Mouse (Mus musculus): ENCODE data around the gene Arrdc3. TPM values are rescaled to one million over a fixed set of nuclear protein-coding genes. Genes with fewer than 3 reads are reported as not detected.

Arrdc3 gene
- polyA plus RNA-seq, 1 experiment: 24.9 TPM

DNA sequence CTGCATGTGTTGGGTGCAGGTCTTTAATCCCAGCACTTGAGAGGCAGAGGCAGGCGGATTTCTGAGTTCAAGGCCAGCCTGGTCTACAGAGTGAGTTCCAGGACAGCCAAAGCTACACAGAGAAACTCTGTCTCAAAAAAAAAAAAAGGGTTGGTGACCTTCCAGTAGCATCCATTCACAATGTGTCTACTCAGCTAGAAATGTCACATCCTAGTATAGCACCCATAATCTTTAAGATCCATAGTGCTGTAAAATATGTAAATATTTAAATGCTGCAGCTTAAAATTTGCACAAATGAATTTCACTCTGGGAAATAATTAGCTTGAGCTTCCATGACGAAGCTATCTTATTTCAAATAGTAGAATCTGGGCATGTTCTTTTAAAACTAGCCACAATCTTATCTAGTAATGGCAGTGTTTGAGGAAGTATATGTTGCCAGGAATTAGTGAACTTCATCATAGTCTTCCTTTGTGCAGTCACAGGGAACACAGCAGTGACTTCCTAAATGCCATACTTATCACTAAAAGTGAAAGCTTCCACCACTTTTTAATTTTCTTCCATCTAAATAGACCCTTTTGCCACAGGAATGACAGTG, 16.3 kb downstream of the Arrdc3 start:
- TF ChIP-seq POLR2A (IDR thresholded peaks at IDR 0.05; ENCODE audit: borderline replicate concordance, control insufficient read depth, low read depth, low read length) (no peak), CTCF (IDR thresholded peaks at IDR 0.05; ENCODE audit: control insufficient read depth, insufficient read depth, low read length) (no peak)
- WGBS: 46% methylated on average over 2 of the region's 2 CpGs
- Histone ChIP-seq H3K4me1 (ENCODE audit: control insufficient read depth, insufficient read depth, low read length) (no peaks in the 10 kb centered on the region; the same call in 1 of the 2 replicates), H3K27ac (ENCODE audit: control insufficient read depth, insufficient read depth, low read depth, low read length, poor library complexity) (no peak overlapping the region), H3K4me3 (replicated peaks; ENCODE audit: control insufficient read depth, low read depth, low read length) (no peak overlapping the region)

DNA sequence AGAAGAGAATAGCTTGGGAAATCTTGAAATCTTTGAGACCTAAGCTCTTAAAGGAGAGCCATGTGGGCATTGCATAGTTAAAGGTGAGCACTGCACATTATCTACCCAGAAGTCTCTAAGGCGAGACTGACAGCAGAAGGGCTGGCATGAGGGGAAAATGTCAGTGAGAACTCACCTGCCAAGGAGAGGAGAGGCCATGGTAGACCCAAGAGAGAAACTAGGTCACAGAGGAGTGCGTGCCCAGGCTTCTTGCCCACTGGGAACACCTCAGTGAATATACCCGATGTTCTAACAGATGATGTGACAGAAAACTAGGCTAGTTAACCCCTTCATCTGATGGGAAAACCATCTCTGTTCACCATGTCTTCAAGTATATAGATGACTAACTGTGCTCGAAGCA, 18.2 kb downstream of the Arrdc3 start:
- 82% methylated on average over 4 of the region's 4 CpGs for WGBS
- Histone ChIP-seq H3K27ac (ENCODE audit: control insufficient read depth, insufficient read depth, low read depth, low read length, poor library complexity) (no peak overlapping the region), H3K4me3 (replicated peaks; ENCODE audit: control insufficient read depth, low read depth, low read length) (no peak overlapping the region), H3K4me1 (ENCODE audit: control insufficient read depth, insufficient read depth, low read length) (no peaks in the 10 kb centered on the region; the same call in 1 of the 2 replicates)
- no peak for TF ChIP-seq CTCF (IDR thresholded peaks at IDR 0.05; ENCODE audit: control insufficient read depth, insufficient read depth, low read length)
- no peak for TF ChIP-seq POLR2A (IDR thresholded peaks at IDR 0.05; ENCODE audit: borderline replicate concordance, control insufficient read depth, low read depth, low read length)

- WGBS: 27% methylated on average over 3 of the region's 3 CpGs
- H3K4me3 ChIP-seq (replicated peaks; ENCODE audit: control insufficient read depth, low read depth, low read length): no peak overlapping the region
- no peaks in the 10 kb centered on the region; the same call in 1 of the 2 replicates for H3K4me1 ChIP-seq (ENCODE audit: control insufficient read depth, insufficient read depth, low read length)
- H3K27ac ChIP-seq (ENCODE audit: control insufficient read depth, insufficient read depth, low read depth, low read length, poor library complexity): no peak overlapping the region
- TF ChIP-seq POLR2A (IDR thresholded peaks at IDR 0.05; ENCODE audit: borderline replicate concordance, control insufficient read depth, low read depth, low read length): no peak
- TF ChIP-seq CTCF (IDR thresholded peaks at IDR 0.05; ENCODE audit: control insufficient read depth, insufficient read depth, low read length): no peak
These were observed 19.6 kb downstream of the Arrdc3 start for GRCm38 (mm10) chr13:80902796-80903195.

DNA sequence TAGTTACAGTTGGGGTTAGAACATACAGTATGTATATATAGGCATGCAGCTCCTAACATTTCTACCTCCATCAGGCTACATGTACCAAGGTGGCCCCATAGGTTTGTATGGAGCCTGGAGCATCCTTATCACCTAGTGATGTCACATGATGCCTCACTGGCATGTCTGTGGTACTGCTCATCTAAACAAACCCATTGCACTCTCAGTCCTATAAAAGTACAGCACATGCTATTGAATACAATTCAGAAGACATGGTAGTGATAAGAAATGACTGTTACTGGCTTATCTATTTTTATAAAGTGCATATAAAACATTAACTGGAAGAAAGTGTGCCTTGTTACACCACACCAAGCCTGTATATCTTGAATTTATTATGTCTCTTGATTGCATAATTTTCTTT, 30.2 kb downstream of the Arrdc3 start:
- H3K4me3 ChIP-seq (replicated peaks; ENCODE audit: control insufficient read depth, low read depth, low read length): no peak overlapping the region
- no peak overlapping the region for H3K27ac ChIP-seq (ENCODE audit: control insufficient read depth, insufficient read depth, low read depth, low read length, poor library complexity)
- H3K4me1 ChIP-seq (ENCODE audit: control insufficient read depth, insufficient read depth, low read length): no peaks in the 10 kb centered on the region; the same call in 1 of the 2 replicates
- TF ChIP-seq POLR2A (IDR thresholded peaks at IDR 0.05; ENCODE audit: borderline replicate concordance, control insufficient read depth, low read depth, low read length) (no peak), CTCF (IDR thresholded peaks at IDR 0.05; ENCODE audit: control insufficient read depth, insufficient read depth, low read length) (no peak)

DNA sequence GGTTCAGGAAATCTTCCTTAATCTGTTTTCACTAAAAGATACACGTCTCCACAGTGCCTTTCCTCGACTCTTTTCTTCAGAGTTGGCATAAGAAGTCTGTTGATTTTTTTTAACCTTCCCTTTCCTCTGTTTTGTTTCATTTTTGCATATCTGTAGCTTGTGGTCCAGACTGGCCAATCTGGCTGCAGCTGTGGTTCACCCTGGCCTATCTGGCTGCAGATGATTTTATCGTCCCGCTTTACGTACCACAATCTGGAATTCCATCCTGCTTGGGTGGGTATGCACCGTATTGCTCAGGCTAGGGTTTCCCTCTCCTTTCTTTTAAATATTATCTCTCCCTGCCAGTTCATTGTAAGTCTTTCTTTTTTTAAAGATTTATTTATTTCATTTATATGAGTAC, 37.8 kb downstream of the Arrdc3 start:
- WGBS: 25% methylated on average over 6 of the region's 6 CpGs
- no peak for TF ChIP-seq POLR2A (IDR thresholded peaks at IDR 0.05; ENCODE audit: borderline replicate concordance, control insufficient read depth, low read depth, low read length)
- TF ChIP-seq CTCF (IDR thresholded peaks at IDR 0.05; ENCODE audit: control insufficient read depth, insufficient read depth, low read length): no peak
- Histone ChIP-seq H3K27ac (ENCODE audit: control insufficient read depth, insufficient read depth, low read depth, low read length, poor library complexity) (no peak overlapping the region), H3K4me3 (replicated peaks; ENCODE audit: control insufficient read depth, low read depth, low read length) (no peak overlapping the region), H3K4me1 (ENCODE audit: control insufficient read depth, insufficient read depth, low read length) (no peaks in the 10 kb centered on the region; the same call in 1 of the 2 replicates)

- no peak for TF ChIP-seq CTCF (IDR thresholded peaks at IDR 0.05; ENCODE audit: control insufficient read depth, insufficient read depth, low read length)
- no peak for TF ChIP-seq POLR2A (IDR thresholded peaks at IDR 0.05; ENCODE audit: borderline replicate concordance, control insufficient read depth, low read depth, low read length)
- no peaks in the 10 kb centered on the region; the same call in 1 of the 2 replicates for H3K4me1 ChIP-seq (ENCODE audit: control insufficient read depth, insufficient read depth, low read length)
- no peak overlapping the region for H3K4me3 ChIP-seq (replicated peaks; ENCODE audit: control insufficient read depth, low read depth, low read length)
- 75% methylated on average over 7 of the region's 7 CpGs for WGBS
- no peak overlapping the region for H3K27ac ChIP-seq (ENCODE audit: control insufficient read depth, insufficient read depth, low read depth, low read length, poor library complexity)
These were observed 38.6 kb downstream of the Arrdc3 start for GRCm38 (mm10) chr13:80921593-80922327.

DNA sequence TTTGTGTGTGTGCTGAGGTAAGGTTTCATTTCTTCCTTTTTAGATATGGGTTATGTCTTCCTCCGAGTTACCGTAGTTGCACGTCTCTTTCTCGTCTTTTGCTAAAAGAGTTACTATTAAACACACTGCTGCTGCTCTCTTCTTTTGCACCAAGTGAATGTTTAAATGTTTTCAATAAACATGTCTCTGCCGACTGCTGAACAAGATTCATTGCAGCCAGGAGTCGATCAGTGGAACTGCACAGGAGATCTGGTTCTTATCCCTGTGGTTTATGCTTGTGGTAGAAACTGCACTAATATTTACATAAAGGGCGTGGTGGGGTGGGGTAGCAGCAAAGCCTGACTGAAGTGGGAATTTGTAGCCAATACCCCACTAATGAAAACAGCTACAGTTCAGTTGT, 45.0 kb downstream of the Arrdc3 start:
- Histone ChIP-seq H3K4me3 (replicated peaks; ENCODE audit: control insufficient read depth, low read depth, low read length) (no peak overlapping the region), H3K4me1 (ENCODE audit: control insufficient read depth, insufficient read depth, low read length) (peaks cover 1% of the 10 kb centered on the region; the same call in 1 of the 2 replicates), H3K27ac (ENCODE audit: control insufficient read depth, insufficient read depth, low read depth, low read length, poor library complexity) (no peak overlapping the region; the same call in 1 of the 2 replicates)
- 41% methylated on average over 7 of the region's 7 CpGs for WGBS
- no peak for TF ChIP-seq CTCF (IDR thresholded peaks at IDR 0.05; ENCODE audit: control insufficient read depth, insufficient read depth, low read length)
- TF ChIP-seq POLR2A (IDR thresholded peaks at IDR 0.05; ENCODE audit: borderline replicate concordance, control insufficient read depth, low read depth, low read length): no peak

DNA sequence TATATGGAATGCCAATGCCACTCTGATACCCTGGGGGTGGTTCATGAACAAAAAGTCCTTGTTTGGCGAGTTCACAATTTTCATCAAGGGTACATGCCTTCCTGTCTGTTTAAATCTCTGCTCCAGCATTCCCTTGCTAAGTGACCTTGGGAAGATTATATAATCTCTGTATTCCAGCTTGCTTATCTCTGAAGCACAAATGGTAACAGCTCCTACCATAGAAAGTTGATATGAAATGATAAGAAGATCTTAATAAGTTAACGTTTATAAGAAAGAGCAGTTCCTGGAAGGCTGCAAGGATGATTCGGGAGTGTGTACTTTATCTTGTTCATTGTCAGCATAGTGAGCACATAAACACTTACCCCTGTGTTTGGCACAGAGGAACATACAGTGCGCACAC, 46.8 kb downstream of the Arrdc3 start:
- WGBS: 71% methylated on average over 4 of the region's 4 CpGs
- no peak overlapping the region for H3K27ac ChIP-seq (ENCODE audit: control insufficient read depth, insufficient read depth, low read depth, low read length, poor library complexity)
- TF ChIP-seq CTCF (IDR thresholded peaks at IDR 0.05; ENCODE audit: control insufficient read depth, insufficient read depth, low read length) (no peak), POLR2A (IDR thresholded peaks at IDR 0.05; ENCODE audit: borderline replicate concordance, control insufficient read depth, low read depth, low read length) (no peak)
- H3K4me1 ChIP-seq (ENCODE audit: control insufficient read depth, insufficient read depth, low read length): peaks cover 2% of the 10 kb centered on the region; the same call in 1 of the 2 replicates
- H3K4me3 ChIP-seq (replicated peaks; ENCODE audit: control insufficient read depth, low read depth, low read length): no peak overlapping the region

Measured in bone marrow, adult 2 months (tissue).